Mouse (Mus musculus) cortical plate, adult 2 months (tissue): ENCODE data around the gene Cd47.

ENCODE experiments used
- CTCF ChIP-seq: fragments of 200-500 bp; IDR thresholded peaks from 2 replicates; pipeline ENCODE4 v1.5.1; 2011; ENCODE audit warnings: mild to moderate bottlenecking, control low read depth, low read length; ENCODE audit not compliant: insufficient read depth; ENCODE audit errors: extremely low read depth
- POLR2A ChIP-seq: fragments of 200-500 bp; IDR thresholded peaks from 2 replicates; pipeline ENCODE4 v1.6.1; 2011; ENCODE audit warnings: mild to moderate bottlenecking, low read length, control low read depth; ENCODE audit not compliant: insufficient read depth; ENCODE audit errors: extremely low read depth

GRCm38 (mm10) chr16:49800996-49801395, 663 bp downstream of the Cd47 start:
- TF ChIP-seq CTCF (no peak), POLR2A (no peak)
